Mouse (Mus musculus): ENCODE results near the gene Pafah2. TPM values are rescaled to one million over a fixed set of nuclear protein-coding genes. Genes with fewer than 3 reads are reported as not detected.

Gene Pafah2
- polyA plus RNA-seq, 1 experiment from 2014 or later = 10.2 TPM

GRCm38 (mm10) chr4:134467435-134468214 is 71.5 kb downstream of the Pafah2 start:
- Histone ChIP-seq H3K4me1 (replicated peaks; ENCODE audit: control insufficient read depth, insufficient read depth, low read length) (0 out of 2 replicates have a peak, but pooled peaks cover 3% of the 10 kb centered on the region), H3K9me3 (ENCODE audit: control insufficient read depth, low read length) (no peaks in the 10 kb centered on the region), H3K4me3 (ENCODE audit: low read depth, low read length) (peak overlapping the region; percentile 96), H3K27ac (ENCODE audit: low read depth, low read length) (peak overlapping the region; percentile 98), H3K27me3 (ENCODE audit: control insufficient read depth, insufficient read depth, low read length) (no peaks in the 10 kb centered on the region), H3K9ac (ENCODE audit: low read depth, low read length) (peak overlapping the region; percentile 99), H3K36me3 (ENCODE audit: control insufficient read depth, insufficient read depth, low read length) (peaks cover 8% of the 10 kb centered on the region; the same call in 1 of the 2 replicates), H3K4me2 (replicated peaks; ENCODE audit: low read depth, low read length) (peak overlapping the region; percentile 95)
- ATAC-seq (ENCODE audit: low FRiP score) (peak; percentile 46), DNase-seq (ENCODE audit: low spot score) (peak; percentile 72)
- WGBS = 1% methylated on average over 31 of the region's 31 CpGs

DNA sequence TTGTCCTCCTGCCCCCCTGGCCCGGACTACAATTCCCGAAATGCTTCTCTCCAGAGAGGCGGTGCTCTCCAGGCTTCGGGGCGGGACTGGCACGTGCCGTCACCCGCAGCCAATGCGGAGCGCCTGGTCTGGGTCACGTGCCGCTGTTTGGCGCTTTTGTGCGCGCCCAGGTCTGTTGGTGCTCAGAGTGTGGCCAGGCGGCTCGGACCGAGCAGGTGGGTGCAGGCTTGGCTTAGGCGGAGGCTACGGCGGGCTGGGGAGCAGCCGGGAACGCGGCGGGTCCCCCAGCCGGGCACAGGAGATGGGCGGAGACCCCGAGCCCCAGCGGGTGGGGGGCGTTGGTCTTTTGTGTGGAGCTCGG is 72.1 kb downstream of the Pafah2 start, which contains the start of gene Stmn1:
Gene Stmn1 (plus strand): TSS at position 106 of the 361 bp plus-strand sequence.
- Histone ChIP-seq H3K9ac (ENCODE audit: low read depth, low read length) (peak within 1 kb of the TSS; percentile 99), H3K4me1 (replicated peaks; ENCODE audit: control insufficient read depth, insufficient read depth, low read length) (0 out of 2 replicates have a peak, but pooled peaks cover 3% of the 10 kb centered on the region), H3K27ac (ENCODE audit: low read depth, low read length) (peak within 1 kb of the TSS; percentile 98), H3K4me3 (ENCODE audit: low read depth, low read length) (peak within 1 kb of the TSS; percentile 96), H3K27me3 (ENCODE audit: control insufficient read depth, insufficient read depth, low read length) (no peaks in the 10 kb centered on the region), H3K9me3 (ENCODE audit: control insufficient read depth, low read length) (no peaks in the 10 kb centered on the region), H3K4me2 (replicated peaks; ENCODE audit: low read depth, low read length) (peak within 1 kb of the TSS; percentile 95), H3K36me3 (ENCODE audit: control insufficient read depth, insufficient read depth, low read length) (peaks cover 11% of the 10 kb centered on the region; the same call in 1 of the 2 replicates)
- DNase-seq (ENCODE audit: low spot score) (peak; percentile 96), ATAC-seq (ENCODE audit: low FRiP score) (peak; percentile 94)
- 0% methylated on average over 28 of the region's 31 CpGs for WGBS

GRCm38 (mm10) chr4:134468578-134469266 is 72.6 kb downstream of the Pafah2 start:
- peak overlapping the region; percentile 96 for H3K4me3 ChIP-seq (ENCODE audit: low read depth, low read length)
- peak; percentile 97 for DNase-seq (ENCODE audit: low spot score)
- H3K9ac ChIP-seq (ENCODE audit: low read depth, low read length) = peak overlapping the region; percentile 99
- peak overlapping the region; percentile 98 for H3K27ac ChIP-seq (ENCODE audit: low read depth, low read length)
- WGBS = under 1% methylated on average over 44 of the region's 68 CpGs
- H3K27me3 ChIP-seq (ENCODE audit: control insufficient read depth, insufficient read depth, low read length) = no peaks in the 10 kb centered on the region
- peak overlapping the region; percentile 95 for H3K4me2 ChIP-seq (replicated peaks; ENCODE audit: low read depth, low read length)
- H3K36me3 ChIP-seq (ENCODE audit: control insufficient read depth, insufficient read depth, low read length) = peaks cover 11% of the 10 kb centered on the region
- H3K9me3 ChIP-seq (ENCODE audit: control insufficient read depth, low read length) = no peaks in the 10 kb centered on the region
- H3K4me1 ChIP-seq (replicated peaks; ENCODE audit: control insufficient read depth, insufficient read depth, low read length) = 0 out of 2 replicates have a peak, but pooled peaks cover 3% of the 10 kb centered on the region
- peak; percentile 86 for ATAC-seq (ENCODE audit: low FRiP score)

- DNase-seq (ENCODE audit: low spot score) = peak; percentile 60
- H3K4me1 ChIP-seq (replicated peaks; ENCODE audit: control insufficient read depth, insufficient read depth, low read length) = 0 out of 2 replicates have a peak, but pooled peaks cover 3% of the 10 kb centered on the region
- H3K4me2 ChIP-seq (replicated peaks; ENCODE audit: low read depth, low read length) = peak overlapping the region; percentile 95
- peak overlapping the region; percentile 98 for H3K27ac ChIP-seq (ENCODE audit: low read depth, low read length)
- peak overlapping the region; percentile 99 for H3K9ac ChIP-seq (ENCODE audit: low read depth, low read length)
- H3K9me3 ChIP-seq (ENCODE audit: control insufficient read depth, low read length) = no peaks in the 10 kb centered on the region
- H3K4me3 ChIP-seq (ENCODE audit: low read depth, low read length) = peak overlapping the region; percentile 96
- H3K27me3 ChIP-seq (ENCODE audit: control insufficient read depth, insufficient read depth, low read length) = no peaks in the 10 kb centered on the region
- WGBS = 11% methylated on average over 6 of the region's 6 CpGs
- peaks cover 14% of the 10 kb centered on the region for H3K36me3 ChIP-seq (ENCODE audit: control insufficient read depth, insufficient read depth, low read length)
- peak; percentile 36 for ATAC-seq (ENCODE audit: low FRiP score)
Observed at GRCm38 (mm10) chr4:134469341-134469796, 73.2 kb downstream of the Pafah2 start.

DNA sequence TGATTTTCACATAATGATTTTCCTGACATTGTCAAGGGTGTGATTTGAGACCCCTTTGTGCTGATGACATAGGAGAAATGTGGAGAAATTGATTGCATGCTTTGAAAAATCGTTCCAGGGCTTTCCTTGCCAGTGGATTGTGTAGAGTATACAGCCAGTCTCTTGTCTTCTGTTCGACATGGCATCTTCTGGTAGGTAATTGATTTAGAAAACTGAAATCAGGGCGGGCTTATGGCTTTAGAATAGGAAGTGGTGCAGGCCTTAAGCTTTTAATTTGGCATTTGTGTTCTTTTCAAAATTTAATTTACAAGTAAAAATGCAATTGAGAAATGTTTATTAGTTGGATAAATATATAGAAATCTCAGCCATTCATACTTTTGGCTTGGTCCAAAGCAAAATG is 73.9 kb downstream of the Pafah2 start:
- no peak for ATAC-seq (ENCODE audit: low FRiP score)
- peak overlapping the region; percentile 95 for H3K4me2 ChIP-seq (replicated peaks; ENCODE audit: low read depth, low read length)
- no peak for DNase-seq (ENCODE audit: low spot score)
- H3K9ac ChIP-seq (ENCODE audit: low read depth, low read length) = peak overlapping the region; percentile 99
- no peaks in the 10 kb centered on the region for H3K27me3 ChIP-seq (ENCODE audit: control insufficient read depth, insufficient read depth, low read length)
- no peaks in the 10 kb centered on the region for H3K9me3 ChIP-seq (ENCODE audit: control insufficient read depth, low read length)
- H3K4me3 ChIP-seq (ENCODE audit: low read depth, low read length) = peak overlapping the region; percentile 96
- 0 out of 2 replicates have a peak, but pooled peaks cover 3% of the 10 kb centered on the region for H3K4me1 ChIP-seq (replicated peaks; ENCODE audit: control insufficient read depth, insufficient read depth, low read length)
- H3K36me3 ChIP-seq (ENCODE audit: control insufficient read depth, insufficient read depth, low read length) = peaks cover 17% of the 10 kb centered on the region
- H3K27ac ChIP-seq (ENCODE audit: low read depth, low read length) = peak overlapping the region; percentile 98
- 59% methylated on average over 3 of the region's 3 CpGs for WGBS

DNA sequence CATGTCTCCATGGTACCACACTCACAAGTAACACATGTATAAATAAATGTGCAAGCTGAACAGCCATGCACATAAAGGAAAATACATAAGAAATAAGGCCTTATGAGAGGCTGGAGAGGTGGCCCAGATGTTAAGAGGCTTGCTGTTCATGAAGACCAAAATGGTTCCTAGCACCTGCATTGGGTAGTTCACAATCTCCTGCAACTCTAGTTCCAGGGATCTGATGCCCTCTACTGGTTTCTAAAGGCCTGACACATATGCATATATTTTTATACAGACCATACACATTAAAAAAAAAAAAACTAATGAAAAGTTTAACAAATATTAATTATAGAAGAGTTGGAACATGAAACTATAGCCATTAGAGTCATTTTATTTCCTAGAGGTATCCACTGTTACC is 75.3 kb downstream of the Pafah2 start:
- Histone ChIP-seq H3K9ac (ENCODE audit: low read depth, low read length) (no peak overlapping the region), H3K27ac (ENCODE audit: low read depth, low read length) (no peak overlapping the region), H3K36me3 (ENCODE audit: control insufficient read depth, insufficient read depth, low read length) (peaks cover 20% of the 10 kb centered on the region), H3K9me3 (ENCODE audit: control insufficient read depth, low read length) (no peaks in the 10 kb centered on the region), H3K4me1 (replicated peaks; ENCODE audit: control insufficient read depth, insufficient read depth, low read length) (0 out of 2 replicates have a peak, but pooled peaks cover 3% of the 10 kb centered on the region), H3K27me3 (ENCODE audit: control insufficient read depth, insufficient read depth, low read length) (no peaks in the 10 kb centered on the region), H3K4me3 (ENCODE audit: low read depth, low read length) (no peak overlapping the region), H3K4me2 (replicated peaks; ENCODE audit: low read depth, low read length) (peak overlapping the region; percentile 95)
- no peak for DNase-seq (ENCODE audit: low spot score)
- ATAC-seq (ENCODE audit: low FRiP score) = no peak

DNA sequence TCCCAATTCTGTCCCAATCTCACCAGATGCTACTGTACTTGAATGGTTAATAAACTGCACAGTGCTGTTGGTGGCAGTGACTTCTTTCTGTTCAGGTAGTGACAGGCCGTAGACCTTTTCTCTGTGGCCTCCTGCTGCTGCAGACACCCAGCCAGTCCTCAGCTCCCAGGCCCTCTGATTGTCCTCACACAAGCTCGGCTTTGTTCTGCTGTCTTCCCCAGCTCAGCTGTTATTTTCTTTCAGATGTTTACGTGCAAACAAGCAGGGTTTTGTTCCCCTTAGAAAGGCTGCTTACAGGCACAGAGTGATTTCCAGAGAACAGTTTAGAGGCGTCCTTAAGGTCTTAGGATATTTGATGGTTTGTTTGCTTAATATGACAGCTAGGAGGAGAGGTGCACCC is 77.6 kb downstream of the Pafah2 start:
- Histone ChIP-seq H3K27me3 (ENCODE audit: control insufficient read depth, insufficient read depth, low read length) (no peaks in the 10 kb centered on the region), H3K4me1 (replicated peaks; ENCODE audit: control insufficient read depth, insufficient read depth, low read length) (no peaks in the 10 kb centered on the region), H3K4me3 (ENCODE audit: low read depth, low read length) (no peak overlapping the region), H3K9ac (ENCODE audit: low read depth, low read length) (no peak overlapping the region), H3K9me3 (ENCODE audit: control insufficient read depth, low read length) (no peaks in the 10 kb centered on the region), H3K27ac (ENCODE audit: low read depth, low read length) (peak overlapping the region; percentile 42; the same call in 1 of the 2 replicates), H3K36me3 (ENCODE audit: control insufficient read depth, insufficient read depth, low read length) (peaks cover 20% of the 10 kb centered on the region), H3K4me2 (replicated peaks; ENCODE audit: low read depth, low read length) (no peak overlapping the region)
- DNase-seq (ENCODE audit: low spot score) (no peak), ATAC-seq (ENCODE audit: low FRiP score) (no peak)
- WGBS = 67% methylated on average over 4 of the region's 4 CpGs

DNA sequence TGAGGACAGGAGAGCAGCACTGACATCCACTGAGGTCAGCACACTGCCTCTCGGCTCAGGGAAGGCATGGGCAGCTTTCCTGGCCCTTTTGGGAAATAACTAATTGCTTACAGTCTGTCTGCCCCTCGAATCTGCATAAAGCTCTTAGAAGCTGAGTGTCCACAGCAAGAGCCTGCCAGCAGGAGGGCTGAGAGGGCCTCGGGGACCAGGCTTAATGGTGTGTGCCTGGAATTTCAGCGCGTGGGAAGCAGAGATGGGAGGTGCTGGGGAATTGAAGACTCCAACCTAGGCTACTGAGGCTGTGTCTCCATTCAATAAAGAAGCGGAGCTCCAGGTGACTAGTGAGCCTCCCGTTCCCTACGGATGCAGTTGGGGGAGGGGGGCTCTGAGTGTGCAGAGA is 78.1 kb downstream of the Pafah2 start:
- Histone ChIP-seq H3K9ac (ENCODE audit: low read depth, low read length) (no peak overlapping the region), H3K27me3 (ENCODE audit: control insufficient read depth, insufficient read depth, low read length) (no peaks in the 10 kb centered on the region), H3K27ac (ENCODE audit: low read depth, low read length) (peak overlapping the region; percentile 42), H3K9me3 (ENCODE audit: control insufficient read depth, low read length) (no peaks in the 10 kb centered on the region), H3K4me3 (ENCODE audit: low read depth, low read length) (no peak overlapping the region), H3K4me1 (replicated peaks; ENCODE audit: control insufficient read depth, insufficient read depth, low read length) (no peaks in the 10 kb centered on the region), H3K36me3 (ENCODE audit: control insufficient read depth, insufficient read depth, low read length) (peaks cover 20% of the 10 kb centered on the region), H3K4me2 (replicated peaks; ENCODE audit: low read depth, low read length) (no peak overlapping the region)
- no peak for ATAC-seq (ENCODE audit: low FRiP score)
- WGBS = 64% methylated on average over 8 of the region's 8 CpGs
- no peak for DNase-seq (ENCODE audit: low spot score)
